Mouse (Mus musculus) granulocyte monocyte progenitor cell, adult 5-6 weeks (primary cell): ENCODE results near the gene Gng7. TPM values are rescaled to one million over a fixed set of nuclear protein-coding genes. Genes with fewer than 3 reads are reported as not detected.
A peak's percentile ranks its signal among the peaks of the same experiment; 100 is the strongest.

Source experiments
- ATAC-seq: replicated peaks from 2 replicates; pipeline ENCODE4 v1.8.0; 2016; ENCODE audit warnings: mild to moderate bottlenecking, moderate TSS enrichment, inconsistent platforms; ENCODE audit not compliant: poor library complexity, severe bottlenecking
- total RNA-seq, 2 experiments: library from RNA; stranded (forward) in 1 of 2; stranded (reverse) in 1 of 2; fragments of 200-712, 200-1000 nt in 1 of 2; fragments of >200 nt in 1 of 2; fragmentation: Nextera tagmentation in 1 of 2; gene quantifications; 2 replicates each; pipeline ENCODE4 v1.2.3; 2014 to 2017

Gene Gng7
- total RNA-seq, 2 experiments from 2014 or later: 0.30 to 0.46 TPM

- no peak for ATAC-seq
Observed at GRCm38 (mm10) chr10:80972071-80972987, 42.4 kb downstream of the Gng7 start.

- ATAC-seq: no peak
Observed at GRCm38 (mm10) chr10:80971533-80971932, 43.2 kb downstream of the Gng7 start.

DNA sequence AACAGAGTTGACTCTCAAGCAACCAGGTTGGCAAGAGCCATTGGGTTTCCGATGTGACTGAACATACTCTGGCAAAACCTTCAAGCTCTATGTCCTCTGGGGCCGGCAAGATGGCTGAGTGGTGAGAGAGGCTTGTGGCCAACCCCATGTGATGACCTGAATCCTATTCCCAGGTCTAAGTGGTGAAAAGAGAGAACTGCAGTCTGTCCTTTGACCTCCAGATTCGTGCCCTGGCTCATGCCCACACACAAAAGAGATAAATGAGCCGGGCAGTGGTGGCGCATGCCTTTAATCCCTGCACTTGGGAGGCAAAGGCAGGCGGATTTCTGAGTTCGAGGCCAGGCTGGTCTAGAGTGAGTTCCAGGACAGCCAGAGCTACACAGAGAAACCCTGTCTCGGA is 44.6 kb downstream of the Gng7 start:
- no peak for ATAC-seq

DNA sequence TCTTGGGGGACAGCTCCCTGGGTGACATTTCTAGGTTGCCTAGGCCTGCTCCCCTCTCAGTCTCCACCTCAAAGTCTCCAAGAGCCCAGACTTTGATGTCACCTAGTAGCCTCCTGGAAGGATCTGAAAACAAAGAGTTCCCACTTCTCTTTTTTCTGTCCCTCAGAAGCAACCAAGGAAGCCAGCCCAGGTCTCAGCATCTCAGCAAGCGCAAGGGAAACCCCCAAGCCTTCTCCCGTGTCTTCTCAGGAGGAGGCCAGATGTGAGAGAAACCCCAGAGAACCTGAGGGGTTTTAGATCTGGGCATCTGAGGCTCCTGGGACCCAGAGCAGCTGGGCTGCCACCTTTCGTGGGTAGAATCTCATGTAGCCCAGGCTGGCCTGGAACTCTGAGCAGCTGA is 45.4 kb downstream of the Gng7 start:
- peak; percentile 57 for ATAC-seq

- no peak for ATAC-seq
Observed at GRCm38 (mm10) chr10:80968106-80968505, 46.6 kb downstream of the Gng7 start.

DNA sequence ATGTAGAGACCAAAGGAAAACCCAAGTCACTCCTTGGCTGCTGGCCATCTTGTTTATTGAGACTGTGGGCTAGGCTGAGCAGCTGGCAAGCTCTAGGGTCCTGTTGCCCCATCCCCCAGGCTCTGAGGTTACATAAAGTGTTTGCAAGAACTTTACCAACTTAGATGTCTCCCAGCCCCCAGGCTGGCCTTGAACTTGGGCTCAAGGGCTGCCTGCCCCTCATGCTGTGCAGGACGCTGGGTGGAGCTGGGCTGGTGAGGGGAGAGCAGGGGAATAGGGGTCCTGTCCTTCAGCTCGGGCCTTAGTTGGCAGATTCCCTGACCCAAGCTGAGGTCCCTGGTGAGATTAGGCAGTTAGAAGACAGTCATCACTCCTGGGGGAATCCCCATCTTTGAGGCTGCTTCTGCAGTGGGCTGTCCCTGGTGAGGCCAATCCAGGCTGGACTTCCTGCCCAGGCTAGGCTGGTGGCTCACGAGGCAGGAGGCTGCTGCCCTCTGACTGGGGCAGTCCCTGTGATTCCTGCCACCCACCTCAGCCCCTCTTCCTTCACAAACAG is 47.6 kb downstream of the Gng7 start:
- peak; percentile 36; the same call in 1 of the 2 replicates for ATAC-seq

GRCm38 (mm10) chr10:80966296-80966695 is 48.4 kb downstream of the Gng7 start:
- ATAC-seq: no peak

DNA sequence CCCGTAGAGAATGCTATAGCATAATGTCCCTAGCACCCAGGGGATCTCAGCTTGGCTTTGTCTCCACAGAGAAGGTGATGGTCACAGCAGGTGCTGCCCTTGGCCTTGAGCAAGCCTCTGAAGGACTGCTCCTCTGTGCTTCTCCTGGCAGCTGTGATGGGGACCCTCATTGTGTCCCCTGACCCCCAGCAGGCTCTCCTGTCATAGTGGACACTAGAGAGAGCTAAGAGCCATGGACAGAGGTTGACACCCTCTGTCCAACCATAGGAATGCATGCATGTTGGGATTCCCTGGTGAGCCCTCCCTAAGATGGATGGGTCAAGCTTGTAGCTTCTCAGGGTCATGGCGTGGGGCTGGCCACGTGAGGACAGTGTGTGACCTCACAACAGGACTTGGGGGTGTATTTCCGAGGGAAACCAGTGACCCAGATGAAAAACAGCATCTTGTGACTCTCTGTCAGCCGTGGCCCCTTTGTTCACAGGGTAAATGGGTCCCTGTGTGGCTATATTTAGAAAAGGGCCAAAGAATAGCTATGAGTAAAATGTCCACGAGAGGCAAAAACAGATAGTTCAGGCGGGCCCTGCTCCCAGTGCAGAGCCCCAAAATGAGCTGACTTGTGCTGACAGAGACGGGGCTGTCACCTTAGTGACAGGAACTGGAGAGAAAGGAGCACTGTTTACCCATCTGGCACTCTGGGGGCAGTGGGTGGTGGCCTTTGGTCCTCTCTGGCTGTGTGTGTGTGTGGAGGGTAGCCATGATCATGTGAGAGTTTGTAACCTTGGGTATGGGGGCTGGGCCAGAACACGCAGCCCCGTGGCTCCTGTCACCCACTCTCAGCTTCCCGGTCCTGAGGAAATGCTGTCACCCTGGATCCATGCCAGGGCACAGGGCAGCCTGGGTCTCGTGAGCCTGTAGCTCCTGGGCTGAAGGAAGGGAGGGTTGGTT is 51.4 kb downstream of the Gng7 start:
- ATAC-seq: peak; percentile 44

DNA sequence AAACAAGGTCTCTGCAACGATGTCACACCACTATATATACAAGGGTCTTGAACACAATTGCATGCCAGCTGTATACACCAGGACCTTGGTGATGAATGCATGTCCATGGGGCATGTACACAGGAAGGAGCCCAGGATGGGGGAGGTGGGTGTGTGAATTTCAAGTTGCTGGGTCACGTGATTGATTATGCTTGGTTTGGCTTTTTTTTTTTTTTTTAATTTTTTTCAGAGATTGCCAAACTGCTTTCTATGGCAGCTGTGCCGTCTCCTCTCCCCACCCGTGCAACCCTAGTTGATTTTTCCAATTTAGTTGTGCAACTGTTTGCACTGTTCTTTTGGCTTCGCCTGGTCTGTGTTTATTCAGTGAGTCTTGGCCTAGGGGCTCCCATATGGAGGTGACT is 52.2 kb downstream of the Gng7 start:
- peak; percentile 19; the same call in 1 of the 2 replicates for ATAC-seq

GRCm38 (mm10) chr10:80962051-80962472 is 52.7 kb downstream of the Gng7 start:
- no peak for ATAC-seq

GRCm38 (mm10) chr10:80960551-80961508 is 53.9 kb downstream of the Gng7 start:
- ATAC-seq: peak; percentile 26; the same call in 1 of the 2 replicates

- no peak for ATAC-seq
Observed at GRCm38 (mm10) chr10:80958979-80959637, 55.6 kb downstream of the Gng7 start.

DNA sequence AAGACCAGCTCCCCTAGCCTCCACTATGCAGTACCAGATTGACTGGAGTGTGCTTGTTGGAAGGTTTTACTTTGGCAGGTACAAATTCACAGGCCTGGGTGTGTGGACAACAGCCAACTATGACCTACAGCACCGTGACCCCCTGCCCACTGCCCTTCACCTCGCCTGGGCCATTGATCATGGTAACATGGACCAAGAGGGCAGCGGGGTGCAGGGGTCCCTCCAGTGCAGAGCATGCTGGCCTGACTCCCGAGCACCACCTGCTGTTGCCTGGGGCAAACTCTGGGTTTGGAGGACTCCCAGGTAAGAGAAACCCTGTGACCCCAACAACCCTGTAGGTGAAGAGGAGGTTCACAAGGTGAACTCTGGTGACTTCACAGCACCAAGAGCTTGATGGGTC is 57.0 kb downstream of the Gng7 start:
- ATAC-seq: no peak

DNA sequence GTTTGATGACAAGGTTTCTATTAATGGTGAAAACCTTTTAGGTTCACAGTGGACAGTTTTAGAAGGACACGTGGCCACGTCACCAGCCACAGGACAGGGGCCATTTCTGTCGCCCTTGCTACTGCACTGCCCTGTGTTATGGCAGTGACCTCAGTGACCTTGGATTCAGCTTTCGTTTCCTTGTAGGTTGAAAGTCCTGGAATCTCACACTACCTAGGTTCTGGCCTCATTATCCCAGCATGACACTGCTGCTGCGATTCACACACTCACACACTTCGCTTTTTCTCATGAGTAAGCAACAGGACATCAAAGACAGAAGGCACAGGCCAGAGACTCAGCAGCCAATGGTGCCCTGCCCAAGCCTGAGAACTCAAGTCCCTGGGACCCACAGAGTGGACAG is 57.8 kb downstream of the Gng7 start:
- ATAC-seq: no peak

GRCm38 (mm10) chr10:80956385-80956784 is 58.4 kb downstream of the Gng7 start:
- no peak for ATAC-seq

GRCm38 (mm10) chr10:80955536-80955935 is 59.2 kb downstream of the Gng7 start:
- peak; percentile 75 for ATAC-seq

DNA sequence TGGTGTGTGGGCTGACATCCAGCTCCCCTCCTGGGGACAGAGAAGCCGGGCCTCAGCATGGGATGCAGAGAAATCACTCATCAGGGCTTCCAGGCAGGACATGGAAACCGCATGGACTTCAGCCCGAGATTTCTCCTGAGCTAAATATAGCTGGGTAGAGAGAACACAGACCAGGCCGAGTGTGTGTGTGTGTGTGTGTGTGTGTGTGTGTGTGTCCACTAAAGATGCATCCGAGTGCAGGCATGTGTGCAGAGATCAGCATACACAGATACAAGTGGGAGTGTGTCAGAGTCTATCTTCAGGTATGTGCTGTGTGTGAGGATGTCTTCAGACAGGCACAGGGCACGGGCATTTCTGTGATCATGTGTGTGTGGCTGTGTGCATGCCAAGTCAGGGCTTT is 59.9 kb downstream of the Gng7 start:
- no peak for ATAC-seq

DNA sequence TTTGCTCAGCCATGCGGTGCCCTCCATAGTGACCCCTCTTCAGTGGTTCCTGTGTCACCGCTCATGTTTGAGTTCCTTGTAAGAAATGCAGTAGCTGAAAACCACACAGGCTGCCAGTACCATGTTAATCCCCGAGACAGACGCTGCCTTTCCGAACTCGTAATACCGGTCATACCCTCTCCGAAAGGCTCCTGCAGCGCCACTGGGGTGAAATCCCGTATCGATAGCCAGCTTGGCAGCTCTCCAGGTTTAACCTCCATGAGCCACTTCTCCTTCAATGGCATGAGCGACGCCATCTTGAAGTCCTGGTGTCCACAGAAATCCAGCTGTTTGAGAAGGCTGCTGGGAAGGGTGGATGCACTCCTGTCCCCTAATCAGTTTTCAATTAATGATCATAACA is 60.3 kb downstream of the Gng7 start:
- ATAC-seq: no peak

- ATAC-seq: peak; percentile 67
Observed at GRCm38 (mm10) chr10:80952449-80952848, 62.3 kb downstream of the Gng7 start.
